Comparison of ENCODE assay signal across 15 mouse cellular contexts in the genomic region with DNA sequence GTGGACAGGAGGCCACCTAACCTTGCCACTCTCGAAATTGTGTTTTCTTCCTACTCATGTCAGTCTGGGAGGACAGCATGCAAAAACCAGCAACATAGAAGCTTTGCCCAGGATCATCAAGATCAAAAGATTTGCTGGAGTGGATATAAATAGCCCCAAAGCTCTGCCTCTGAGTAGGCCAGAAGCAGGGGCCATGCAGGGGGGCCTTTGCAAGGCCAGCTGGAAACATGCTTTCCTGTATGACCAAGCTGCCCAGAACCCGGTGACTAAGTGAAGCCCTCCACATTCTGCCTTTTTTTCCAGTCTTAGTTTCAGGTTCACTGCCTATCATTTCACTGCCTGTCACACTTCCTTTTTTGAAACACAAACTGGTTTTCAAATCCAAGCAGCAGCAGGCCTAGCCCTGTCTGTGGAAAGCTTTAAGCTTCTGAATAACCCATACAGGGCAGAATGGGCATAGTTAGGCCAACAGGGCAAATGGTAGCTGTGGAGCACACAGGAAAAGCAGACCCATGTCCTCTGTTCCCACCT. TPM values are rescaled to one million over a fixed set of nuclear protein-coding genes. Genes with fewer than 3 reads are reported as not detected.
DNase-seq lines count a peak whose midpoint lies in the region; ATAC-seq and TF ChIP-seq lines count a peak whose summit lies in the region.
"Had no signal": no experiment of that assay in that cellular context is flagged by ENCODE, and none has a peak within 500 bp of the region (broad histone marks: within the 10 kb centered on the region; RNA-seq: fewer than 3 reads in every experiment).

No protein-coding gene starts in this region.

- H3K4me3 ChIP-seq in heart, embryonic 15.5 days: no peak overlapping the region
- H3K4me3 ChIP-seq in stomach, embryonic 16.5 days (replicated peaks; ENCODE audit: low read length): no peak overlapping the region
- no peak overlapping the region for H3K4me3 ChIP-seq in stomach, postnatal 0 days (ENCODE audit: low read depth, low read length)
- H3K4me3 ChIP-seq in intestine, postnatal 0 days (ENCODE audit: low read depth, low read length): no peak overlapping the region
- H3K4me3 ChIP-seq: hindbrain, embryonic 15.5 days; limb, embryonic 13.5 days; midbrain, embryonic 15.5 days had no signal

- no peaks in the 10 kb centered on the region for H3K36me3 ChIP-seq in heart, embryonic 15.5 days
- H3K36me3 ChIP-seq in stomach, embryonic 16.5 days (ENCODE audit: control insufficient read depth, insufficient read depth, low read length): no peaks in the 10 kb centered on the region
- H3K36me3 ChIP-seq in stomach, postnatal 0 days (ENCODE audit: control insufficient read depth, insufficient read depth, low read length): no peaks in the 10 kb centered on the region
- no peaks in the 10 kb centered on the region for H3K36me3 ChIP-seq in intestine, postnatal 0 days (ENCODE audit: control insufficient read depth, insufficient read depth)
- H3K36me3 ChIP-seq: hindbrain, embryonic 15.5 days; limb, embryonic 13.5 days; midbrain, embryonic 15.5 days had no signal

- no peak for ATAC-seq in cerebellum, adult (ENCODE audit: insufficient number of reproducible peaks, low FRiP score, low TSS enrichment)
- no peak for ATAC-seq in heart, embryonic 15.5 days (replicated peaks; ENCODE audit: insufficient number of reproducible peaks, insufficient read depth, low FRiP score, low read depth)
- no peak for ATAC-seq in stomach, embryonic 16.5 days (ENCODE audit: insufficient read depth, low FRiP score)
- no peak for ATAC-seq in stomach, postnatal 0 days (ENCODE audit: low FRiP score, low TSS enrichment)
- no peak for ATAC-seq in intestine, postnatal 0 days
- ATAC-seq: midbrain, embryonic 15.5 days had no signal

- no peaks in the 10 kb centered on the region for H3K9me3 ChIP-seq in heart, embryonic 15.5 days (replicated peaks)
- H3K9me3 ChIP-seq in stomach, embryonic 16.5 days (replicated peaks; ENCODE audit: control insufficient read depth, low read length): no peaks in the 10 kb centered on the region
- no peaks in the 10 kb centered on the region for H3K9me3 ChIP-seq in stomach, postnatal 0 days (ENCODE audit: control insufficient read depth, low read length)
- no peaks in the 10 kb centered on the region for H3K9me3 ChIP-seq in intestine, postnatal 0 days (ENCODE audit: control insufficient read depth)
- H3K9me3 ChIP-seq: hindbrain, embryonic 15.5 days; limb, embryonic 13.5 days; midbrain, embryonic 15.5 days had no signal

- H3K27me3 ChIP-seq in heart, embryonic 15.5 days: no peaks in the 10 kb centered on the region
- H3K27me3 ChIP-seq in stomach, embryonic 16.5 days (ENCODE audit: control insufficient read depth, insufficient read depth, low read length): no peaks in the 10 kb centered on the region
- no peaks in the 10 kb centered on the region for H3K27me3 ChIP-seq in stomach, postnatal 0 days (ENCODE audit: control insufficient read depth, insufficient read depth, low read length)
- H3K27me3 ChIP-seq in intestine, postnatal 0 days (replicated peaks; ENCODE audit: control insufficient read depth, insufficient read depth, low read length): no peaks in the 10 kb centered on the region
- H3K27me3 ChIP-seq: hindbrain, embryonic 15.5 days; limb, embryonic 13.5 days; midbrain, embryonic 15.5 days had no signal

- H3K27ac ChIP-seq in heart, embryonic 15.5 days: peak overlapping the region; percentile 56
- H3K27ac ChIP-seq in stomach, embryonic 16.5 days (ENCODE audit: low read length): peak overlapping the region; percentile 22
- no peak overlapping the region for H3K27ac ChIP-seq in stomach, postnatal 0 days (replicated peaks)
- H3K27ac ChIP-seq in intestine, postnatal 0 days (ENCODE audit: low read depth, low read length): no peak overlapping the region
- H3K27ac ChIP-seq: hindbrain, embryonic 15.5 days; limb, embryonic 13.5 days; midbrain, embryonic 15.5 days had no signal

- H3K9ac ChIP-seq in heart, embryonic 15.5 days: no peak overlapping the region
- H3K9ac ChIP-seq in stomach, embryonic 16.5 days (ENCODE audit: low read length): 0 out of 2 replicates have a peak overlapping the region, but pooled peaks have one; percentile 1
- H3K9ac ChIP-seq in stomach, postnatal 0 days (ENCODE audit: low read length): no peak overlapping the region
- H3K9ac ChIP-seq in intestine, postnatal 0 days (ENCODE audit: low read depth, low read length): no peak overlapping the region
- H3K9ac ChIP-seq: hindbrain, embryonic 15.5 days; limb, embryonic 13.5 days; midbrain, embryonic 15.5 days had no signal

- 30% methylated on average over 2 of the region's 2 CpGs for WGBS in heart, embryonic 15.5 days
- 26% methylated on average over 2 of the region's 2 CpGs for WGBS in stomach, embryonic 16.5 days
- 27% methylated on average over 2 of the region's 2 CpGs for WGBS in stomach, postnatal 0 days
- WGBS in intestine, postnatal 0 days: 50% methylated on average over 2 of the region's 2 CpGs

- DNase-seq in cerebellum, postnatal 10 days: peak; percentile 10 to 28
- no peak for DNase-seq in heart, adult 11 months
- DNase-seq in stomach, postnatal 0 days (ENCODE audit: low spot score): no peak
- peak; percentile 29 for DNase-seq in retina, postnatal 7 days (ENCODE audit: low read depth, low spot score)
- DNase-seq: cerebellum, adult 9-10 months; kidney, adult 9 months; lung, postnatal 10 days; right cerebral cortex, postnatal 4 days had no signal

- no peak for TF ChIP-seq EP300 in stomach, postnatal 0 days (optimal IDR thresholded peaks at IDR 0.05)

- peaks cover 30% of the 10 kb centered on the region for H3K4me1 ChIP-seq in heart, embryonic 15.5 days (replicated peaks)
- H3K4me1 ChIP-seq in stomach, embryonic 16.5 days (ENCODE audit: control insufficient read depth, insufficient read depth, low read length): peaks cover 6% of the 10 kb centered on the region
- no peaks in the 10 kb centered on the region for H3K4me1 ChIP-seq in stomach, postnatal 0 days (replicated peaks; ENCODE audit: control insufficient read depth, insufficient read depth)
- no peaks in the 10 kb centered on the region for H3K4me1 ChIP-seq in intestine, postnatal 0 days (replicated peaks; ENCODE audit: control insufficient read depth, insufficient read depth, low read length)
- H3K4me1 ChIP-seq: midbrain, embryonic 15.5 days had no signal

- TF ChIP-seq CTCF in stomach, postnatal 0 days (IDR thresholded peaks at IDR 0.05; ENCODE audit: low read depth): no peak
- no peak for TF ChIP-seq CTCF in intestine, postnatal 0 days (IDR thresholded peaks at IDR 0.05; ENCODE audit: low read depth)

- H3K4me2 ChIP-seq in heart, embryonic 15.5 days: no peak overlapping the region
- H3K4me2 ChIP-seq in stomach, embryonic 16.5 days (ENCODE audit: low read depth, low read length): no peak overlapping the region
- H3K4me2 ChIP-seq in stomach, postnatal 0 days (replicated peaks; ENCODE audit: low read depth): no peak overlapping the region
- H3K4me2 ChIP-seq in intestine, postnatal 0 days (replicated peaks; ENCODE audit: low read depth): no peak overlapping the region
- H3K4me2 ChIP-seq: hindbrain, embryonic 15.5 days; limb, embryonic 13.5 days; midbrain, embryonic 15.5 days had no signal

RNA-seq across cellular contexts. Expression of gene Iqsec1, which starts 19.1 kb away (rescaled TPM):
- polyA plus RNA-seq in heart, embryonic 15.5 days (2015; fragmentation: Nextera tagmentation; extraction: Ambion mirVana): 12.3 and 15.3 TPM in 2 replicates
- polyA plus RNA-seq in stomach, embryonic 16.5 days (2015; fragmentation: Nextera tagmentation; extraction: Ambion mirVana): 7.6 and 8.3 TPM in 2 replicates
- 4.8 and 5.1 TPM in 2 replicates for polyA plus RNA-seq in stomach, postnatal 0 days (2015; fragmentation: Nextera tagmentation; extraction: Ambion mirVana)
- polyA plus RNA-seq in intestine, postnatal 0 days (2015; fragmentation: Nextera tagmentation; extraction: Ambion mirVana): 7.0 and 7.2 TPM in 2 replicates

Comparison
In these comparisons a context has a peak if more than half of its experiments do, and no peak if none do; other contexts are left out.
1. H3K27ac ChIP-seq: peak in heart, embryonic 15.5 days (single experiment) and stomach, embryonic 16.5 days (single experiment); none in stomach, postnatal 0 days (single experiment) and intestine, postnatal 0 days (single experiment).
2. DNase-seq: peak in cerebellum, postnatal 10 days (2 of 2) and retina, postnatal 7 days (single experiment); none in heart, adult 11 months (single experiment) and stomach, postnatal 0 days (single experiment).